Mouse (Mus musculus): ENCODE results near the gene Mrtfa. TPM values are rescaled to one million over a fixed set of nuclear protein-coding genes. Genes with fewer than 3 reads are reported as not detected.

Mrtfa gene
- polyA plus RNA-seq, 1 experiment from 2014 or later: 23.6 TPM

DNA sequence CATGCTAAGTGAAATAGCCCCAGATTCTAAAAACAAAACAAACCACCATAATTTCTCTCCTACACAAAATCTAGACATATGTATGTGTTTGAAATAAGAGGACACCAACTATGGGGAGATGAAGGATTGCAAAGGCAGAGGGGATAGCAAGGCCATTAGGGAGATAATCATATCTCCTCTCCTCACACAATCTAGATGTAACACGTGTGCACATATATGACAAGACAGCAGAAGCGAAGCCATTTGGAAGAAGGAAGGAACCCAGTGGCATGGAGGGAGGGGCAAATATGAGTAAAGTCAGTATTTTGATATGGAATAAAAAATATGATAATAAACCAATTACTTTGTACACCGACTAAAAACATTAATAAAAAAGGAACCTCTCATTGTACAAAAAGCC, 91.9 kb downstream of the Mrtfa start:
- Histone ChIP-seq H3K9me3 (no peaks in the 10 kb centered on the region), H3K4me3 (no peak overlapping the region), H3K27ac (no peak overlapping the region), H3K9ac (no peak overlapping the region), H3K4me1 (peaks cover 20% of the 10 kb centered on the region), H3K36me3 (no peaks in the 10 kb centered on the region), H3K4me2 (replicated peaks) (no peak overlapping the region), H3K27me3 (no peaks in the 10 kb centered on the region)
- WGBS: 99% methylated on average over 3 of the region's 3 CpGs
- no peak for ATAC-seq (ENCODE audit: insufficient number of reproducible peaks, insufficient read depth, low FRiP score, low TSS enrichment)

DNA sequence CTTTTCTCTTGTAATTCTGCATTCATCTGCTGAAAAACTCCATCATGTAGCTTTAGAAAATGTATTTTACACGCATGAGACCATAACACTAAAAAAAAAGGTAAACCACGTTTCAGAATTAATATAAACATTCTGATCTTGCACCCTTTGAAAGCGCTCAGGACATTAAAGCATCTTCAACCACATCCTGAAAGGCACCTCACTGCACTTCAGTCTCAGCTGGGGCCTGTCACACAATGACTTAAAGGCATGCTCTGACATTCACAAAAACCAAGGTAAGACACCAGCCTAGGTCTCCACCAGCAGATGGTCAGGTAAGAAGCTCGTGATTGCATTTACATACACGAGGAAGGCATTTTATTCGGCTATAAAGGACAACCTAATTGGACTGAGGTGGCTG, 92.7 kb downstream of the Mrtfa start:
- no peak for ATAC-seq (ENCODE audit: insufficient number of reproducible peaks, insufficient read depth, low FRiP score, low TSS enrichment)
- Histone ChIP-seq H3K36me3 (no peaks in the 10 kb centered on the region), H3K9me3 (no peaks in the 10 kb centered on the region), H3K4me2 (replicated peaks) (no peak overlapping the region), H3K27me3 (no peaks in the 10 kb centered on the region), H3K9ac (no peak overlapping the region), H3K4me1 (peaks cover 15% of the 10 kb centered on the region), H3K4me3 (no peak overlapping the region), H3K27ac (no peak overlapping the region)
- WGBS: 77% methylated on average over 6 of the region's 6 CpGs

DNA sequence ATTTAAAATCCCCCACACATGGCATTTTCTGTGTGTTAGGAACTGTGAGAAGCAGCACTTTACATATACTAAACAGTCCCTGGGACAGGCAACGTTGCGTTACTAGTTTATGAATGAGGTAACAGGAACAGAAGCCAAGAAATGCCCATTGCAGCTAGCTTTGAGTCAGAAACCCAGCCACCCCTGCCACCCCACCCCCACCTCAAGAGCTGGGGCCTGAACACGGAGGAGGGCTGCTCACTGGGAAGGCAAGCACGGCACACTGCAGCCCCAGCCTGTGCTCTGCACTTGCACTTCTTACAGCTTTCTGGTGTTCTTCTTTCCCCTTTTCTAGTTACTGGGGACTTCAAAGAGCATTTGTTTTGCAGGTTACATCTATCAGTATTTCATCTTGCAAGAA, 93.1 kb downstream of the Mrtfa start:
- Histone ChIP-seq H3K4me2 (replicated peaks) (no peak overlapping the region), H3K36me3 (no peaks in the 10 kb centered on the region), H3K27me3 (no peaks in the 10 kb centered on the region), H3K4me1 (peaks cover 15% of the 10 kb centered on the region), H3K4me3 (no peak overlapping the region), H3K9ac (no peak overlapping the region), H3K9me3 (no peaks in the 10 kb centered on the region), H3K27ac (no peak overlapping the region)
- 49% methylated on average over 4 of the region's 4 CpGs for WGBS
- no peak for ATAC-seq (ENCODE audit: insufficient number of reproducible peaks, insufficient read depth, low FRiP score, low TSS enrichment)

DNA sequence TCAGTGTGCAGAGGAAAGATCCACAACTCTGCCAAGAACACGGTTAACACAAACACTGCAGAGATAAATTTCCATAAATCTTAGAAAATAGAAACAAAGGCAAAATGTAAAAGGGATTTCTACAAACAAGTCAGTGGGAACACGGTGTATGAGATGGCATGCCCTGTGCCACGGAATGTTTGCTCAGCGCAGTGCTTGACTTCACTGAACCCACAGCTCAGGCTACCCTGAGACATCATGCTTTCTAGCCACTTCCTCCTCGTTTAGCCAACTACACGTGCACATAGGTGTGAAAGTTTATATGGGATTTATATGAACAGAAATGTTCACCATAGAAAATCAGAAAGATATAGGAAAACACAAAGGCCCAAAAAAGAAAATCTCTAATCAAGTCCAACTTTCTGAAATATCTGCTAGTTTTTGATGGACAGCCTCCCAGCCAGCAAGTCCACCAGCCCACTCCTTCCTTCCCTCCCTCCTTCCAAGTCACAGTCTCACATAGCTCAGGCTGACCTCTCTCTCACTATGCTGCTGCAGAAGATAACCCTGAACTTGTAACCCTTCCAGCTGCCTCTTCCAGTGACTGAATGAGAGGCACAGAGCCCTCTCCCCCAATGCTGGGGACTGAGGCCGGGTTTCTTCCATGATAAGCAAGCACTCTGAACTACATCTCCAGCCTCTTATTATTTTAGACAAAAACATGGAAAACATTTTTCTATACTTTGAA, 94.1 kb downstream of the Mrtfa start:
- Histone ChIP-seq H3K4me3 (no peak overlapping the region), H3K27me3 (no peaks in the 10 kb centered on the region), H3K27ac (no peak overlapping the region), H3K4me2 (replicated peaks) (no peak overlapping the region), H3K4me1 (peaks cover 15% of the 10 kb centered on the region), H3K9ac (no peak overlapping the region), H3K36me3 (no peaks in the 10 kb centered on the region), H3K9me3 (no peaks in the 10 kb centered on the region)
- no peak for ATAC-seq (ENCODE audit: insufficient number of reproducible peaks, insufficient read depth, low FRiP score, low TSS enrichment)
- 81% methylated on average over 7 of the region's 7 CpGs for WGBS

DNA sequence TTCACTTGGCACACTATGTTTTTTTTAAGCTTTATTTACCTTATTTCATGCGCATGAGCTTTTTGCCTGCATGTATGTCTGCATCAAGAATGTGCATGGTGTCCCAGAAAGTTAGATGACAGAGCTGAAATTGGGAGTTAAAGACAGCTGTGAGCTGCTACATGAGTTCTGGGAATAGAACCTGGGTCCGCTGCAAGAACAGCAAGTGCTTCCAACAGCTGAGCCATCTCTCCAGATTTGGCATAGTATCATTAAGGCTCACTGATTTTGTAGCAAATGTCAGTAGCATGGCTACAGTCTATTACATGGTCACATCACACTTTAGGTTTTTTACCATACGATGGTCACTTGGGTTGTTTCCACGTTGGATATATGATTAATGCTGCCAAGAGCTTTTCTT, 97.5 kb downstream of the Mrtfa start:
- Histone ChIP-seq H3K36me3 (no peaks in the 10 kb centered on the region), H3K4me3 (no peak overlapping the region), H3K27me3 (no peaks in the 10 kb centered on the region), H3K4me2 (replicated peaks) (no peak overlapping the region), H3K4me1 (peaks cover 14% of the 10 kb centered on the region), H3K9ac (no peak overlapping the region), H3K27ac (no peak overlapping the region), H3K9me3 (no peaks in the 10 kb centered on the region)
- 97% methylated on average over 4 of the region's 4 CpGs for WGBS
- ATAC-seq (ENCODE audit: insufficient number of reproducible peaks, insufficient read depth, low FRiP score, low TSS enrichment): no peak

DNA sequence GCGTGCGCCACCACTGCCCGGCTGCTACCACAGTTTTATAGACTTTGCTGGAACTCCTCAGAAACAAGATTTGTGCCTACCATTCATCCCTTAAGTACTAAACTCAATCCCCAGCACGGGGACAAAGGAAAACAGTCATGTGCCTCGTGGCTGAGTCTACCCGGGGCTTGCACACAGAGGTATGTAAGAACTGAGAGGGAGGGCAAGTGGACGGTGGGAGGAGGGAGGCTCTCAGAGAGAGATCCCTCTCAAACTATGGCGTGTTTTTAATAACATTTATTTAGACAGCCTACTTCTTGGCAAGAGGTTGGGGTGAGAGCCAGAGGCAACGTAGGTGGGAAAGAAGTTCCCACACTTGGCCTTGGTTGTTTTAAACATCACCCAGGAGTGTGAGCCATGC, 98.8 kb downstream of the Mrtfa start:
- ATAC-seq (ENCODE audit: insufficient number of reproducible peaks, insufficient read depth, low FRiP score, low TSS enrichment): no peak
- no peak overlapping the region for H3K27ac ChIP-seq
- H3K9me3 ChIP-seq: no peaks in the 10 kb centered on the region
- no peaks in the 10 kb centered on the region for H3K27me3 ChIP-seq
- no peak overlapping the region for H3K4me2 ChIP-seq (replicated peaks)
- WGBS: 71% methylated on average over 9 of the region's 9 CpGs
- peaks cover 8% of the 10 kb centered on the region; the same call in 1 of the 2 replicates for H3K4me1 ChIP-seq
- H3K36me3 ChIP-seq: no peaks in the 10 kb centered on the region
- H3K9ac ChIP-seq: no peak overlapping the region
- H3K4me3 ChIP-seq: no peak overlapping the region

DNA sequence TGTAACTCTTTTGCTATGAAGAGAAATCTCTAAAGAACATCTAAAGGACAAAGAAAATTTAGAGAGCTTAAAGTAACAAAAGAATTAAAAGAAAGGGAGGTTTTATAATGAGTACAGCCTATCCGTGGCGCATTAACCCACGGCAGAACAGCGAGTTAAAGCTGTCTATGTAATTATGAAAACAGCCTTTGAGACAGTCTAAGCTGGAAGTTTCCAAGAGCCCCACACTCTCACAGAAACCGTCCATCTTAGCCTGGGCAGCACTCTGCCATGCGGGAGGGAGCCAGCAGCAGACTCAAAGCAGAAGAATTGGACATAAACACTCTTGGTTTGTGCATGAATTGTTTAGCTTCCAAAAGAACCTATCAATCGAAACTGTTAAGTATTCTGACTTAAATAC, 103.0 kb downstream of the Mrtfa start:
- Histone ChIP-seq H3K36me3 (no peaks in the 10 kb centered on the region), H3K4me3 (no peak overlapping the region)
- ATAC-seq (ENCODE audit: insufficient number of reproducible peaks, insufficient read depth, low FRiP score, low TSS enrichment): no peak

DNA sequence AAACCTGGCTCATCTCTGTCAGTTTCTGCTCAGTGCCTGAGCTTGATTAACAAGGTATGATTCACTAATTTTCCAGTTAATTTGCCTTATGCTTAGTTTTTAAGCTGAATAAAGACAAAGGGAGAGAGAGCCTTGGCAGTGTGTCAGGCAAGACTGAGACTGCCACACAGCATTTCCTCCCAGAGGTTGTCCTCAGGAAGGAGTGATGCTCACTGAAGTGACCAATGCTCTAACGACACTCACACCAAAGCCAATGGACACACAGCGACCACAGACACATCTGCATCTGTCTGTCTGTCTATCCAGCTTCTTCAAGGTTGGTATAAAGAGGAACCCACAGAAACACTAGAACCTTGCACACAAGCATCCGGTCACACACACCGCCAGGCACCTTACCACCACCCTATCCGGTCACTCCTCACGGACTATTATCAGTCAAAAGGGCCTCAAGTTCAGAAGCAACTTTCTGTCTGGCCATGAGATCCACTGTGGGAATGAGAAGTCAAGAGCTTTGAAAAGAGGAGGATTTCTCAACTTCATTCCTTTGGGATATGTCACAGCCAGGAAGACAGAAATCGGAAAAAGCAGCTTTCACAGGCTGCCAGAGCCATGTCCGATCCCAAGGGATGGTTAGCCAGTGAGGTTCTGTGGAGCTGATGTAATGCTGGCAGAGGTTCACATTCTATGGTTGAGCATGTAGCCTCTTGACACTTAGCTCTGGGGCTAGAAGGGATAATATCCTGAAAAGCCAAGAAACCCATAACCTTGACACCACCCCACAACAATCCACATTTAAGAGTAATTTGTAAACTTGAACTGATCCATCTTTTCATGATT, 103.7 kb downstream of the Mrtfa start:
- no peak overlapping the region for H3K27ac ChIP-seq
- WGBS: 86% methylated on average over 8 of the region's 8 CpGs
- no peaks in the 10 kb centered on the region for H3K36me3 ChIP-seq
- no peak overlapping the region for H3K4me3 ChIP-seq
- peaks cover 19% of the 10 kb centered on the region; the same call in 1 of the 2 replicates for H3K4me1 ChIP-seq
- no peaks in the 10 kb centered on the region for H3K9me3 ChIP-seq
- no peak overlapping the region for H3K9ac ChIP-seq
- ATAC-seq (ENCODE audit: insufficient number of reproducible peaks, insufficient read depth, low FRiP score, low TSS enrichment): no peak
- no peaks in the 10 kb centered on the region for H3K27me3 ChIP-seq
- no peak overlapping the region for H3K4me2 ChIP-seq (replicated peaks)

More for the DNA sequence above, 103.0 kb downstream of the Mrtfa start:
- H3K4me2 ChIP-seq (replicated peaks): no peak overlapping the region
- H3K4me1 ChIP-seq: peaks cover 19% of the 10 kb centered on the region; the same call in 1 of the 2 replicates
- H3K27me3 ChIP-seq: no peaks in the 10 kb centered on the region
- H3K9me3 ChIP-seq: no peaks in the 10 kb centered on the region
- 58% methylated on average over 7 of the region's 7 CpGs for WGBS
- no peak overlapping the region for H3K27ac ChIP-seq
- H3K9ac ChIP-seq: no peak overlapping the region

DNA sequence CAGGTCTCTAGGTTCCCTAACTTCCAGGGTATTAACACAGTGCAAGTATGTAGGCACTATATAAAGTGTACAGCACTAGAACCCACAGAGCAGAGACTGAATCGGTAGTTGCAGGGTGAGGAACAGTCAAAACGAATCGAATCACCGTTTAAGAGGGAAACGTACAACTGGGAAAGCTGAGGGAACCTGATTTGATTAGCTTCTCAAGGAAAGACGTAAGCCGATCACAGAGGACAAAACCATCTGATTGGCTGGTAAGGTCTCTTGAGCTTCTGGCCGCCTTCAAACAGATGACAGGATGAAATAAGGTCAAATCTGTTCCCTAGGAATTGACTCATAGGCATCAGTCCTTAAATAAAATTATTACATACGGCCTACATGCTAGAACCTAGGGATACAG, 106.7 kb downstream of the Mrtfa start:
- no peak for ATAC-seq (ENCODE audit: insufficient number of reproducible peaks, insufficient read depth, low FRiP score, low TSS enrichment)
- no peaks in the 10 kb centered on the region for H3K36me3 ChIP-seq
- no peak overlapping the region for H3K4me3 ChIP-seq
- H3K27me3 ChIP-seq: no peaks in the 10 kb centered on the region
- H3K27ac ChIP-seq: peak overlapping the region; percentile 56
- H3K9me3 ChIP-seq: no peaks in the 10 kb centered on the region
- no peak overlapping the region for H3K9ac ChIP-seq
- no peak overlapping the region for H3K4me2 ChIP-seq (replicated peaks)
- 57% methylated on average over 9 of the region's 9 CpGs for WGBS
- H3K4me1 ChIP-seq: peaks cover 19% of the 10 kb centered on the region; the same call in 1 of the 2 replicates

DNA sequence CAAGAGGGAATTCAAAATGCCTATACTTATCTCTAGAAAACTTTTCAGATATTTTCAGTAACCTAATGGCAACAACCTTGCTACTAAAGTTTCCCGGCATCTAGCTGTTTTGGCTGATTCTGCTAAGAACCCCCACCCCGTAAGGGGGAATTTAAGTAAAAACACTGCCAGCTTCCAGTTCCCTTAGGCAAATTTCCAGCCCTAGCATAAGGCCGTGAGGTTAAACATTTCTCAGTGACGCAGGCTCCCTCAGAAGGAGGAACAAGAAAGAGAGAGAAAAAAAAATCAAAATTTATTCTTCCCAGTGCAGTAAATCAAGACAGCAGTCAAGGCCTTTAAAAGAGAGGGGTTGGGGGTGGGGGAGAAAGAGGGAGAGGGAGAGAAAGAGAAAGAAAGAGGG, 107.3 kb downstream of the Mrtfa start:
- peaks cover 19% of the 10 kb centered on the region; the same call in 1 of the 2 replicates for H3K4me1 ChIP-seq
- ATAC-seq (ENCODE audit: insufficient number of reproducible peaks, insufficient read depth, low FRiP score, low TSS enrichment): no peak
- no peak overlapping the region for H3K9ac ChIP-seq
- H3K9me3 ChIP-seq: no peaks in the 10 kb centered on the region
- no peaks in the 10 kb centered on the region for H3K27me3 ChIP-seq
- peak overlapping the region; percentile 56 for H3K27ac ChIP-seq
- WGBS: 40% methylated on average over 4 of the region's 4 CpGs
- no peak overlapping the region for H3K4me2 ChIP-seq (replicated peaks)
- H3K36me3 ChIP-seq: no peaks in the 10 kb centered on the region
- H3K4me3 ChIP-seq: no peak overlapping the region

DNA sequence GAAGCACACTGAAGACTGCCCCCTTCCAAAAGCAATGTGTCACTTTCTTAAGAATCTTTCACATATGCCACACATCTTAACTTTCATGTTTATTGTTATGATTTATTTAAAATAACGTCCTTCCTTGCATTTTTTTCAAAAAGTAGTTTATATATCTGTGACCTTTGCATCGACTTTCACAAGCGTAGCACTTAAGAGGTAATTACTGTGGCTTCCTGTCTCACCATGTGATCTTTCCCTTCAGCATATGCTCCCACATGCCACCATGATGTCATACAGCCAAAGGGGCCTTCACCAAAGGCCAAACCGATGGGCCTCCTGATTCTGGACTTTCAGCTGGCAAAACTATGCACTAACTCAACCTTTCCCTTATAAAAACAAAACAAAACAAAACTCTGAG, 109.3 kb downstream of the Mrtfa start:
- H3K9ac ChIP-seq: no peak overlapping the region
- H3K4me2 ChIP-seq (replicated peaks): no peak overlapping the region
- H3K36me3 ChIP-seq: no peaks in the 10 kb centered on the region
- no peaks in the 10 kb centered on the region for H3K27me3 ChIP-seq
- H3K4me3 ChIP-seq: no peak overlapping the region
- no peak overlapping the region for H3K27ac ChIP-seq
- 30% methylated on average over 4 of the region's 4 CpGs for WGBS
- peaks cover 10% of the 10 kb centered on the region; the same call in 1 of the 2 replicates for H3K4me1 ChIP-seq
- H3K9me3 ChIP-seq: no peaks in the 10 kb centered on the region
- no peak for ATAC-seq (ENCODE audit: insufficient number of reproducible peaks, insufficient read depth, low FRiP score, low TSS enrichment)

DNA sequence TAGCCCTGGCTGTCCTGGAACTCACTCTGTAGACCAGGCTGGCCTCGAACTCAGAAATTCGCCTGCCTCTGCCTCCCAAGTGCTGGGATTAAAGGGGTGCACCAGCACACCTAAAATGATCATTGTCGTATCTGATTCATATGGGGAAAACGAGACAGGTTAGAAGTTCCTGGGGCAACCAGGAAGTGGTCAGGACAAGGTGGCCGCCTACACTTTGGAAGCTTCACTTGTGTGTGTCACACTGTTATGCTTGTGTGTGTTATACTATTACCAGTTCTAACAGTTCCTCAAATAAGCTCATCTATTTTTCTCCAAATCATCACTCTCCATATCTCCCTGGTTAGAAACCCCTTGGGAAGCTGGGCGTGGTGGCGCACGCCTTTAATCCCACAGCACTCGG, 110.2 kb downstream of the Mrtfa start:
- Histone ChIP-seq H3K27ac (no peak overlapping the region), H3K4me2 (replicated peaks) (no peak overlapping the region), H3K4me3 (no peak overlapping the region), H3K36me3 (no peaks in the 10 kb centered on the region), H3K27me3 (no peaks in the 10 kb centered on the region), H3K9ac (no peak overlapping the region), H3K9me3 (no peaks in the 10 kb centered on the region), H3K4me1 (peaks cover 10% of the 10 kb centered on the region; the same call in 1 of the 2 replicates)
- 93% methylated on average over 9 of the region's 9 CpGs for WGBS
- no peak for ATAC-seq (ENCODE audit: insufficient number of reproducible peaks, insufficient read depth, low FRiP score, low TSS enrichment)
